Mouse (Mus musculus) T-helper 17 cell (primary cell): ENCODE data around the gene Soga3.

Experiments used
- in situ Hi-C, 2 experiments: fragments of 300-600 bp; cut with MboI, MseI; formaldehyde crosslinking; loops; 1 replicate in 1 of 2; 2 replicates in 1 of 2; pipeline ENCODE4 v1.15.1; 2025; ENCODE audit warnings: high pct_unique_total_duplicates in 2 of 2

The Soga3 gene

DNA sequence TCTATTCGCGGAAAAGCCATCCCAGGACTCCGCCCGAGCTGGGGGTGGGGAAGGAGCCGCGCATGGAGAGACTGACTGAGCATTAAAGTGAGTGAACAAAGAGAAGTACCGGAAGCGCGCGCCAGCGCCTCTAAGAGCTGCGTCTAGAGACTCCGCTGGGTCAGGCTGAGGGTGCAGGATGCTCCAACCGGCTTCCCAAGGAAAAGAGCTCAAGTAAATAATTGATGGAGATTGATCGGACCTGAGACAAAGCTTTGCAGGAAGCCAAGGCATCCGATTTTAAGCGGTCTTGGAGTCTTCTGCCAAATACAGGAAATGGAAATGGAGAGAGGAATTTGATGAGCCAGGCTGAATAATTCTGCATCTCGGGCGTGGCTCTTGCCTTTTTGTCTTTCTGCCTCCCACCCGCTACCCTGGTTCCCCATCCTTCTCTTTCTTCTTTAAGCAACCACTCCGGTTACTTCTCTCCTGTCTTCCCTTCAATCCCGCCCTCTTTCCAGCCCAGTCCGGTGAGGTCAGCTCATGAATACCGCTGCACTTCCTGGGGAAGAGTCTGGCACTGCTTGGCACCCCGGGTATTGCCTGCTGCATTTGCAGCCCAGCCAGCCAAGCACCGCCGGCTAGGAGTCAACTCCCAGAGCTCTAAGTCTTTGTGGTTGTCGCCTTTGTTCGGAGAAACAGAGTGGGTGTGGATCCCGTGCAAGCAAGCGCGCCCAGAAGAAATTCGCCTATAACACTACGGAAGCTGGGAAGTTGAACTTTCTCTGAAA lies at the start of gene Soga3:
Soga3 (plus strand) TSS at position 274 of the 770 bp plus-strand sequence.
- in situ Hi-C loops, result no loop called here

DNA sequence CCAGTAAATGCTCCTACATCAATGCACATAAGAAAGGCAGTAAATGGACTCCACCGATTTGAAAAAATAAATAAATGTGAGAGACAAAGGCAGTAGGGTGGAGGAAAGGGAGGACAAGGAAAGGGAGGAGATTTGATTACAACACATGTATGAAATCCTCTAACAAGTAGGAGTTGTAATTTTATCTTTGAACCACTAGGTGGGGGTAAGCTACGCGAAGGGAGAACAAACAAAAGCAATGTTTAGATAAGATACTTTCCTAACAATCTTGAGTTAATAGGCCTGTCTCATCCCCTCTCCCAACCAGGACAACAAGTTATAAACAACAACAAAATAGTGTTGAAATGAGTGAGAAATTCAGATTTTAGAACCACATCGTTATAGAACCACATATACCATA lies 36.7 kb upstream of the Soga3 start:
- in situ Hi-C loops, result no loop called here

- in situ Hi-C loops, result no loop called here
These were observed 1.0 kb upstream of the Soga3 start for GRCm38 (mm10) chr10:29142556-29143105.

DNA sequence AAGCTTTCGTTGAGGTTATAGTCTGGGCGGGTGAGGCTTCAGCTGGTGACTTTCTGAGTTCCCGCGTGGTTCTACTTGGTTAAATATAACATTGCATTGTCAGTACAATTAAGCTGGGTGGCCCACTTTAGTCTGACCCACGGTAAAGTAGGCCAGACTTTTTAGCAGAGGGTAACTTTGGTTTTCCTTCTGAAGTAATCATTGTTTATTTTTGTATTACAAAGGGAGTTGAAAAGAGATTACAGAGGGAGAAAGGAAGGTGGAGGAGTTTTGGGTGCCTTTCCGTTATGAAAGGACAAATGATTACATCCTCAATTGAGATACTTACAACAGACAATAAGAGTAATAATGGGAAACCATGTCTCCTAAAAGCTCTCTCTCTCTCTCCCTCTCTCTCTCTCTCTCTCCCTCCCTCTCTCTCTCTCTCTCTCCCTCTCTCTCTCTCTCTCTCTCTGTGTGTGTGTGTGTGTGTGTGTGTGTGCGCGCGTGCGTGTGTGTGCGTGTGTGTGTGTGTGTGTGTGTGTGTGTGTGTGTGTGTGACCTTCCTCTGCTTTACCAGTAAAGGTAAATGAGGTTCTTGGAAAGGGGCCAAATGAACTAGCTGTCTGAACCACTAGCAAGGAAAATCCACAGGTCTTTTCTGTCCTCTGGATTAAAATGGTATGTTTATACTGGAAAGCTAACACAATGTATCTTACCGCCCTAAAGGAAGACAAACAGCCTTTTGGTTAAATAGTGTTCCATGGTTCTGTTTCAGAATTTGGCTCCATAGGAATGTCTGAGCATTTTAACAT lies 1.2 kb downstream of the Soga3 start:
- in situ Hi-C loops, result no loop called here

DNA sequence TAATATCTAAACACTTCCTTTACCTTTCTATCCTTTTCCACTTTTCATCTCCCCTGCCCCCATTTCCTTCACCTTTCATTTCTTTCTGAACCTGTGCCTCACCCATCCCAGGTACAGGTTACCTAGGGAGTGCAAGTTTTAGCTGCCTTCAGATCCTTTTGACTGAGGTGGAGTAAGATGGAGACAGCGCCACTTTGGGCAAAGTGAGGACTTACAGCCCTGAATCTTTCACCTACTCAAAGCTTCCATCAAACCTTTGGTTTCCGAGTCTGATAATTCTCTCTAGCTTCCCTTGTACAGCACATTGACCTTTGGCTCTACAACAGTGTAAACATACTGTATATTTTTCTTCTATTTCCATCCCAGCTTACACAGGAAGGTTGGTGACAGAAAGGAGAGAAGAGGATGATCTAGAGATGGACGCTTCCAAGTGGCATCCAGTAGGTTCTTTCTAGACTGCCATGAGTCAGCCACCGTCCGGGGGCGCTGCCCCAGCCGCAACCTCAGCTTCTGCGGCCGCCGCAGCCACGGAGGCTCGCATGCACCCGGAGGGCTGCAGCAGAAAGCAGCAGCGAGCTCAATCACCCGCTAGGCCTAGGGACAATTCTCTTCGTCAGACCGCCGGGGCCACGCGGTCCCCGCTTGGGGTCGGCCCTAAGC lies 2.7 kb downstream of the Soga3 start:
- in situ Hi-C loops, result no loop called here

- in situ Hi-C loops, result no loop called here
These were observed 3.4 kb downstream of the Soga3 start for GRCm38 (mm10) chr10:29146858-29147640.

- in situ Hi-C loops, result no loop called here
These were observed 4.0 kb downstream of the Soga3 start for GRCm38 (mm10) chr10:29147641-29147990.

DNA sequence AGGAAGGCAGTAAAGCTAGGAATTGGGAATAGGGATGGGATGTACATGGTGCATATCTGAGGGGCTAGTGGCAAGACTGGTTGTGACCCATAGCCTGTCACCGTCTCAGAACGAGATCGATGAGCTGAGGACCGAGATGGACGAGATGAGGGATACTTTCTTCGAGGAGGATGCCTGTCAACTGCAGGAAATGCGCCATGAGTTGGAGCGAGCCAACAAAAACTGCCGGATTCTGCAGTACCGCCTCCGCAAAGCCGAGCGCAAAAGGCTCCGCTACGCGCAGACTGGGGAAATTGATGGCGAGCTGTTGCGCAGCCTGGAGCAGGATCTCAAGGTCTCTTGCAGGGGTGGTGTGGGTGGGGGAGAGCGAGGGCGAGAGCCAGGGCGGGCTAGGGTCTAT lies 4.4 kb downstream of the Soga3 start:
- in situ Hi-C loops, result no loop called here

DNA sequence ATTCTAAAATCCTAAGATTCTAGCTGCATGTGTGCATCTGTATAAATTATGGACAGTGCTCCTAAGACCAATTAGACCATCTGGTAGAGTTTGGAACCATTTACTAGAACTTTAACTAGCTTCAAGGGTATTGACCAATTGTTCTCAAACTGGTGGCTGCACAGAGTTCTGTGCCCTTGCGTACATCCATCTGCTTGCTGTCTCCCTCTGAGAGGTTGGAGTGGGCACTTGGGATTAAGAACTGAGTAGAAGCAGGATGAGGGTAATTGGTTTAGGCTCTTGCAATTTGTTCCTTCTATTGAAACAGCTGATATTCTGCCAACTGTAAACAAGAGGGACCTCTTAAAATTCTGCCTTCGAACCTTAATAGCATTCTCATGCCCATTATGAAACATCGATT lies 11.7 kb downstream of the Soga3 start:
- in situ Hi-C loops, result no loop called here

GRCm38 (mm10) chr10:29161664-29162063 lies 18.0 kb downstream of the Soga3 start:
- in situ Hi-C loops, result no loop called here

- in situ Hi-C loops, result no loop called here
These were observed 30.1 kb downstream of the Soga3 start for GRCm38 (mm10) chr10:29173778-29174177.

DNA sequence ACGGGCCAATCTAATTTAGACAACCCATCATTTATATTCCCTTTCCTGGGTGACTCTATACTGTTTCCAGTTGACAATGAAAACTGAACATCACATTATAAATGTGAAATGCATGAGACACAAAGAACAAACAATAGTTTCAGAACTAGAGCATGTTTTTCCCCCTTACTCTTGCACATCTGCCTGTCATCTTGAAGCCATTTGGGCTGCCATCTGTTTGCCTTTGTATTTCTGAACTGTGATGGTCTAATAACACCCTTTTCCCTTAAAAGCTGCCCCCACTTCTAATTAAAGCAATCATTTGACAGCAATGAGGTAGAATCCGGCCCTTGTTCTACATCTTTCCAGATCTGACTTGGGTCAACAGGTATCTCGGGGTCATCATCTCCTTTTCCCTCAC lies 32.0 kb downstream of the Soga3 start:
- in situ Hi-C loops, result no loop called here

- in situ Hi-C loops, result no loop called here
These were observed 33.2 kb downstream of the Soga3 start for GRCm38 (mm10) chr10:29176881-29177280.

DNA sequence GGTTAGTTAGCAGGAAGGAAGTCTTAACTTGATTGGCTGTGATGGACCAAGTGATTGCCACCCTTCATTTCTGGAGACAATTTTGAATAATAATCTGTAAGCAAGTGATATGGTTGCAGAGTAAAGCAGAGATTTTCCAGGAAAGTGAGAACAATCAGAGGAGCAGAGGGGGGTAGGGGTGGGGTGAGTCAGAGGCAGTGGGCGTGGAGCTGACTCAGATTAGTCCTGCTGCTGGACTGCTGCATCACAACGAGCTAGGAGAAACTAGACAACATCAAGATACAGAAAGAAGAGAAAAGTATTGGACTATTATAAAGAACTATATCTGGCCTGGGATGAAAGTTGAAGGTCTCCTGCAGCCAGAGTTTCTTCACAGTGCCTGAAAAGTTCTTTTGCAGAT lies 34.4 kb downstream of the Soga3 start:
- in situ Hi-C loops, result no loop called here

DNA sequence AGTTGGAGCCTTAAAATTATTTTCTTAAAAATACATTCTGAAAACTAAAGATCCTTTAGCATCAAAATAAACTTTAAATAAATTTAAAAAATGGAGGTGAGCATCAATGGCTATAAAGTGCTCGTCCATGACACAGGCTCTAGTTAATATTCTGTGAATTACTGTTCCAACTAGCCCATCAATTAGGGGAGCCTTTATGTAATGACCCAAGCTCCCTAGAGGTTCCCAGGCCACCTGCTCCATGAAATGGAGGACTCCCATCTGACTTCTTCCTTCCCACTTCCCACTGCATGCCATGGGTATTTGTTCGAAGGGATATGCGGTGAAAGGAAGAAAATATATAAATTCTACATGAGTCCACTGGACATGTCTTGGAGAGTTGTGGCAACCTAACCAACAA lies 36.6 kb downstream of the Soga3 start:
- in situ Hi-C loops, result no loop called here

DNA sequence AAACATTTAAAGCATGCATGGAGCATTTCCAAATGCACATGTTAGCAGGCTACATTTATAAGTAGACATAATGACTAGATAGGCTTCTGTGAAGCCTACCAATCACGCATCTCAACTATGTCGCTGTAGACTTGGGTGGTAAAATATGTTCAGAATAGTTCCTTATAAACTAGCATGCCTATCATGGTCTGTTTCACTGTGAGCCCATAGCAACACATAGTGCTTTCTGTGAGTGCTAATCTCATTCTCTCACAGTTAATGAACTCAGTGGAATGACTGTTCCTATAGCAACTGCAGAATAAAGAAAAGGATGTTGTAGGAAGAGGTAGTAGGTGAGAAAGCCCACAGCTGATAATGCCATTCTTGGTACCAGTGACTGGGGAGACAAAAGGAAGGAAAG lies 37.4 kb downstream of the Soga3 start:
- in situ Hi-C loops, result no loop called here

DNA sequence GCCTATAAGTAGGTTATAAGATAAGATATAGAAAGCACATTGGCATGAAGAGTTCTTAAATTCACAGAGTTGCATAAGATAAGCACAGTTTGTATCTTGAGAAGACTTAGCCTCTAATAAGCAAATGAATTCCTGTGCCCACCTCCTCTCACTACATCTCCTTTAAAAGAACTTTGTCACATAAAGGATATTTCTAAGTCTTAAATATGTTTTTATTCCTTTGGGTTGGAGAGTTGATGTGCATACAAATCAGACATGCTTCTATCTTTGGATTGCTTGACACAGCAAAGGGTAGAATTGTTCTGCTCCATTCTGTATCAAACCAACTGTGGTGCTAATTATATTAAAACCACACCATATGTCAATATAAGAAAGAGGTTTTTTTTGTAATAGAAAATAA lies 50.1 kb downstream of the Soga3 start:
- in situ Hi-C loops, result no loop called here

- in situ Hi-C loops, result no loop called here
These were observed 53.2 kb downstream of the Soga3 start for GRCm38 (mm10) chr10:29196811-29197210.

DNA sequence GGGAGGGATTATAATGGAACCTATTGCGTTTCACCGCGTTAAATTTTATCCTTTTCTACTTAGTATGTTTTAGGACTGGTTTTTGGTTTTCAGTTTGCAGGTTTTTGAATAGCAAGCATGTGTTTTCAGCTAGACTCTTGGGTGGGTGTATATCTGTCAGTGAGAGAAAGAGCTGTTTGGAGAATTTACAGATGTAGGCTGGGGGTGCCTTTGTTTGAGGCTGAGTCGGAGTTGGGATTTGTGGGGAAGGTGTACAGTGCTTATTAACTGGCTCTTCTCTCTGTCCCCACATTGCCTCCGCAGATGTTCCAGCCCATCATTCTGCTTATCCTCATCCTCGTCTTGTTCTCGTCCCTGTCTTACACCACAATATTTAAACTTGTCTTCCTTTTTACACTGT lies 55.0 kb downstream of the Soga3 start, which contains the start of gene Gm49353:
Gm49353 (plus strand) TSS at position 313 of the 400 bp plus-strand sequence.
- in situ Hi-C loops, result no loop called here

GRCm38 (mm10) chr10:29199835-29200234 lies 56.2 kb downstream of the Soga3 start:
- in situ Hi-C loops, result no loop called here

GRCm38 (mm10) chr10:29200609-29201008 lies 57.0 kb downstream of the Soga3 start:
- in situ Hi-C loops, result no loop called here
